Mouse (Mus musculus) forebrain, embryonic 13.5 days (tissue): ENCODE data around the gene Ppt2. TPM values are rescaled to one million over a fixed set of nuclear protein-coding genes. Genes with fewer than 3 reads are reported as not detected.

Experiments used
- ATAC-seq: fragments of 200-750 bp; cut with Nextera tagmentation; 2 replicates; pipeline ENCODE4 v1.8.0; 2017
- H3K27ac ChIP-seq: fragments of 300-500 bp; sonication (generic); 2 replicates; pipeline ENCODE4 v1.5.1; 2015; ENCODE audit warnings: inconsistent platforms, mild to moderate bottlenecking, moderate library complexity
- H3K27me3 ChIP-seq: fragments of 300-500 bp; sonication (generic); 2 replicates; pipeline ENCODE4 v1.6.1; 2015; ENCODE audit warnings: mild to moderate bottlenecking, inconsistent platforms
- H3K36me3 ChIP-seq: fragments of 300-500 bp; sonication (generic); 2 replicates; pipeline ENCODE4 v1.6.1; 2015; ENCODE audit warnings: mild to moderate bottlenecking, inconsistent platforms; ENCODE audit not compliant: poor library complexity, severe bottlenecking
- H3K4me1 ChIP-seq: fragments of 300-500 bp; sonication (generic); 2 replicates; pipeline ENCODE4 v1.6.1; 2015; ENCODE audit warnings: inconsistent platforms
- H3K4me2 ChIP-seq: fragments of 300-500 bp; sonication (generic); 2 replicates; pipeline ENCODE4 v1.6.1; 2015; ENCODE audit warnings: inconsistent platforms, mild to moderate bottlenecking, moderate library complexity
- H3K4me3 ChIP-seq: fragments of 300-500 bp; sonication (generic); 2 replicates; pipeline ENCODE4 v1.5.1; 2015; ENCODE audit warnings: mild to moderate bottlenecking, inconsistent platforms
- H3K9ac ChIP-seq: fragments of 300-500 bp; sonication (generic); 2 replicates; pipeline ENCODE4 v1.6.1; 2015; ENCODE audit warnings: mild to moderate bottlenecking, inconsistent platforms
- H3K9me3 ChIP-seq: fragments of 300-500 bp; sonication (generic); replicated peaks from 2 replicates; pipeline ENCODE4 v1.6.1; 2016; ENCODE audit warnings: inconsistent platforms
- WGBS: fragments of 180-500 bp; shearing (Covaris S2); methylation state at CpG from one replicate; pipeline ENCODE4 v1.1.7; 2015; 5-methylcytosine and 5-hydroxymethylcytosine counted together
- polyA plus RNA-seq: library from polyadenylated mRNA; unstranded; fragments of >200 nt; fragmentation: Nextera tagmentation; extraction: Ambion mirVana; gene quantifications from 2 replicates; pipeline ENCODE4 v1.2.1, GENCODE M21; 2015

The Ppt2 gene
- polyA plus RNA-seq, 1 experiment from 2014 or later = 15.9 TPM

- Histone ChIP-seq H3K4me2 (no peak overlapping the region), H3K27me3 (peaks cover 54% of the 10 kb centered on the region), H3K9me3 (no peaks in the 10 kb centered on the region), H3K27ac (no peak overlapping the region), H3K4me3 (no peak overlapping the region), H3K9ac (no peak overlapping the region), H3K4me1 (no peaks in the 10 kb centered on the region), H3K36me3 (no peaks in the 10 kb centered on the region)
- 81% methylated on average over 8 of the region's 8 CpGs for WGBS
- ATAC-seq = no peak
These were observed 34.7 kb upstream of the Ppt2 start for GRCm38 (mm10) chr17:34662978-34663377.

- H3K4me3 ChIP-seq = no peak overlapping the region
- 83% methylated on average over 1 of the region's 1 CpGs for WGBS
- no peaks in the 10 kb centered on the region for H3K36me3 ChIP-seq
- ATAC-seq = no peak
- no peaks in the 10 kb centered on the region for H3K9me3 ChIP-seq
- H3K27ac ChIP-seq = no peak overlapping the region
- no peaks in the 10 kb centered on the region for H3K4me1 ChIP-seq
- peaks cover 53% of the 10 kb centered on the region for H3K27me3 ChIP-seq
- no peak overlapping the region for H3K4me2 ChIP-seq
- no peak overlapping the region for H3K9ac ChIP-seq
These were observed 34.2 kb upstream of the Ppt2 start for GRCm38 (mm10) chr17:34662468-34662867.

GRCm38 (mm10) chr17:34661121-34661591, 32.8 kb upstream of the Ppt2 start:
- WGBS = 11% methylated on average over 19 of the region's 19 CpGs
- no peaks in the 10 kb centered on the region for H3K4me1 ChIP-seq
- H3K9ac ChIP-seq = no peak overlapping the region
- no peaks in the 10 kb centered on the region for H3K9me3 ChIP-seq
- H3K4me3 ChIP-seq = no peak overlapping the region
- peaks cover 53% of the 10 kb centered on the region for H3K27me3 ChIP-seq
- H3K36me3 ChIP-seq = no peaks in the 10 kb centered on the region
- H3K27ac ChIP-seq = no peak overlapping the region
- no peak for ATAC-seq
- H3K4me2 ChIP-seq = peak overlapping the region; percentile 32; the same call in 1 of the 2 replicates

- H3K9ac ChIP-seq = no peak overlapping the region
These were observed 32.0 kb upstream of the Ppt2 start for GRCm38 (mm10) chr17:34660259-34660820.

GRCm38 (mm10) chr17:34659897-34660214, 31.5 kb upstream of the Ppt2 start:
- Histone ChIP-seq H3K36me3 (peaks cover 7% of the 10 kb centered on the region), H3K9ac (no peak overlapping the region), H3K27me3 (peaks cover 45% of the 10 kb centered on the region), H3K4me3 (no peak overlapping the region), H3K4me1 (no peaks in the 10 kb centered on the region), H3K27ac (no peak overlapping the region), H3K9me3 (no peaks in the 10 kb centered on the region), H3K4me2 (no peak overlapping the region)
- WGBS = 69% methylated on average over 3 of the region's 3 CpGs
- no peak for ATAC-seq

More at GRCm38 (mm10) chr17:34660259-34660820, 32.0 kb upstream of the Ppt2 start:
- Histone ChIP-seq H3K27me3 (peaks cover 49% of the 10 kb centered on the region), H3K9me3 (no peaks in the 10 kb centered on the region), H3K36me3 (peaks cover 2% of the 10 kb centered on the region), H3K4me1 (no peaks in the 10 kb centered on the region), H3K27ac (no peak overlapping the region), H3K4me2 (no peak overlapping the region), H3K4me3 (no peak overlapping the region)
- WGBS = 43% methylated on average over 10 of the region's 11 CpGs
- ATAC-seq = no peak

GRCm38 (mm10) chr17:34659181-34659896, 31.0 kb upstream of the Ppt2 start:
- WGBS = 70% methylated on average over 12 of the region's 12 CpGs
- Histone ChIP-seq H3K27ac (no peak overlapping the region), H3K9me3 (no peaks in the 10 kb centered on the region), H3K9ac (no peak overlapping the region), H3K36me3 (peaks cover 11% of the 10 kb centered on the region), H3K4me1 (no peaks in the 10 kb centered on the region), H3K27me3 (peaks cover 45% of the 10 kb centered on the region), H3K4me3 (no peak overlapping the region), H3K4me2 (no peak overlapping the region)
- no peak for ATAC-seq

GRCm38 (mm10) chr17:34658591-34658990, 30.3 kb upstream of the Ppt2 start:
- ATAC-seq = no peak
- no peak overlapping the region for H3K9ac ChIP-seq
- no peak overlapping the region for H3K4me3 ChIP-seq
- peaks cover 18% of the 10 kb centered on the region for H3K36me3 ChIP-seq
- no peaks in the 10 kb centered on the region for H3K4me1 ChIP-seq
- 88% methylated on average over 3 of the region's 3 CpGs for WGBS
- H3K4me2 ChIP-seq = no peak overlapping the region
- H3K27ac ChIP-seq = no peak overlapping the region
- H3K9me3 ChIP-seq = no peaks in the 10 kb centered on the region
- H3K27me3 ChIP-seq = peaks cover 42% of the 10 kb centered on the region

GRCm38 (mm10) chr17:34658145-34658544, 29.8 kb upstream of the Ppt2 start:
- H3K9ac ChIP-seq = no peak overlapping the region
- H3K36me3 ChIP-seq = peaks cover 23% of the 10 kb centered on the region
- no peaks in the 10 kb centered on the region for H3K4me1 ChIP-seq
- WGBS = 87% methylated on average over 2 of the region's 2 CpGs
- peaks cover 38% of the 10 kb centered on the region for H3K27me3 ChIP-seq
- no peaks in the 10 kb centered on the region for H3K9me3 ChIP-seq
- no peak overlapping the region for H3K27ac ChIP-seq
- no peak overlapping the region for H3K4me3 ChIP-seq
- ATAC-seq = no peak
- no peak overlapping the region for H3K4me2 ChIP-seq

- no peak overlapping the region for H3K4me2 ChIP-seq
These were observed 29.0 kb upstream of the Ppt2 start for GRCm38 (mm10) chr17:34657271-34657670.

GRCm38 (mm10) chr17:34656666-34657065, 28.4 kb upstream of the Ppt2 start:
- Histone ChIP-seq H3K4me3 (no peak overlapping the region), H3K4me2 (no peak overlapping the region), H3K9ac (no peak overlapping the region), H3K27me3 (peaks cover 30% of the 10 kb centered on the region), H3K4me1 (no peaks in the 10 kb centered on the region), H3K9me3 (no peaks in the 10 kb centered on the region), H3K27ac (no peak overlapping the region), H3K36me3 (peaks cover 37% of the 10 kb centered on the region)
- 51% methylated on average over 8 of the region's 8 CpGs for WGBS
- no peak for ATAC-seq

More at GRCm38 (mm10) chr17:34657271-34657670, 29.0 kb upstream of the Ppt2 start:
- no peak for ATAC-seq
- H3K27me3 ChIP-seq = peaks cover 31% of the 10 kb centered on the region
- H3K4me3 ChIP-seq = no peak overlapping the region
- H3K9ac ChIP-seq = no peak overlapping the region
- peaks cover 31% of the 10 kb centered on the region for H3K36me3 ChIP-seq
- no peak overlapping the region for H3K27ac ChIP-seq
- no peaks in the 10 kb centered on the region for H3K4me1 ChIP-seq
- 44% methylated on average over 2 of the region's 2 CpGs for WGBS
- no peaks in the 10 kb centered on the region for H3K9me3 ChIP-seq

GRCm38 (mm10) chr17:34655581-34655991, 27.3 kb upstream of the Ppt2 start:
- Histone ChIP-seq H3K27me3 (peaks cover 19% of the 10 kb centered on the region), H3K9me3 (no peaks in the 10 kb centered on the region), H3K27ac (no peak overlapping the region), H3K4me2 (no peak overlapping the region), H3K4me1 (no peaks in the 10 kb centered on the region), H3K9ac (no peak overlapping the region), H3K36me3 (peaks cover 48% of the 10 kb centered on the region), H3K4me3 (no peak overlapping the region)
- WGBS = 70% methylated on average over 4 of the region's 4 CpGs
- ATAC-seq = 0 out of 2 replicates have a peak, but pooled peaks have one; percentile 16

GRCm38 (mm10) chr17:34655160-34655559, 26.9 kb upstream of the Ppt2 start:
- H3K9ac ChIP-seq = no peak overlapping the region
- no peak for ATAC-seq
- no peak overlapping the region for H3K4me3 ChIP-seq
- peaks cover 15% of the 10 kb centered on the region for H3K27me3 ChIP-seq
- no peaks in the 10 kb centered on the region for H3K9me3 ChIP-seq
- H3K4me1 ChIP-seq = no peaks in the 10 kb centered on the region
- WGBS = 84% methylated on average over 7 of the region's 7 CpGs
- no peak overlapping the region for H3K27ac ChIP-seq
- H3K36me3 ChIP-seq = peaks cover 52% of the 10 kb centered on the region
- no peak overlapping the region for H3K4me2 ChIP-seq
